ENCODE assay signal across 9 mouse cellular contexts in the genomic region with DNA sequence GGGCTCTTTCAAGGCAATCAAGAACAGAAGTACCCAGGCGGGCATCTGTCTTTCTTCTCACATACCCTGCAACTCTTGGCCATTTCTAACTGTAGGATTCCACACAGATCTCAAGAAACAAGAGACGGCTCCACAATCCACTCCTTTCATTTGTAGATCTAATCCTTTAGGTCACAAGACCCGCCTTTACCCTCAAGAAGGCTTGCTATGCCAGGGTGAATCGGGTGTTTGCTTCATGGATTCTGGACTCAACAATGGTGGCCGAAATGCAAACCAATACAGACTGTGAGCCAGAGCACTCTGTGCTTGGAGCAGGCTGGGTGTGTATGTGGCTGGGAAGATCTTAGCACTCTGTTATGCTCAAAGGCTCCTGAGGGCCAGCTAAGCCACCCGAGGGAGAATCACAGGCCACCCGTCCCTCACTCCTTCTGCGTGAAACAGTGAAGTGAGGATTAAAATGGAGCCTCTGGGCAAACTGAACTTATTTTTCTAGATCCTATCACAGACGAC.
A peak's percentile ranks its signal among the peaks of the same experiment; 100 is the strongest.
DNase-seq lines count a peak whose midpoint lies in the region; ATAC-seq and TF ChIP-seq lines count a peak whose summit lies in the region.
"Had no signal": no experiment of that assay in that cellular context is flagged by ENCODE, and none has a peak within 500 bp of the region (broad histone marks: within the 10 kb centered on the region; RNA-seq: fewer than 3 reads in every experiment).

No protein-coding gene starts in this region.

- H3K27ac ChIP-seq in heart, embryonic 12.5 days (ENCODE audit: poor library complexity, severe bottlenecking): peak overlapping the region; percentile 74
- H3K27ac ChIP-seq in ES-E14 (ENCODE audit: insufficient read depth, low read depth, low read length, poor library complexity, severe bottlenecking): peak overlapping the region; percentile 45; the same call in 1 of the 2 replicates
- peak overlapping the region; percentile 74 for H3K27ac ChIP-seq in forebrain, postnatal 0 days (ENCODE audit: low read depth, low read length)
- peak overlapping the region; percentile 95 for H3K27ac ChIP-seq in midbrain, embryonic 12.5 days (replicated peaks)

- WGBS in heart, embryonic 12.5 days: 65% methylated on average over 9 of the region's 9 CpGs
- 14% methylated on average over 9 of the region's 9 CpGs for WGBS in forebrain, postnatal 0 days
- WGBS in midbrain, embryonic 12.5 days: 12% methylated on average over 9 of the region's 9 CpGs

- H3K4me3 ChIP-seq in heart, embryonic 12.5 days: no peak overlapping the region
- H3K4me3 ChIP-seq in ES-E14 (ENCODE audit: insufficient read depth in 1 of 2, low read depth in 1 of 2, low read length in 2 of 2, poor library complexity in 1 of 2, severe bottlenecking in 1 of 2): no peak overlapping the region
- H3K4me3 ChIP-seq in forebrain, postnatal 0 days (ENCODE audit: low read depth, low read length): no peak overlapping the region
- H3K4me3 ChIP-seq in midbrain, embryonic 12.5 days: no peak overlapping the region

- in situ Hi-C loops in ES-E14 (cut with MboI; ENCODE audit: low sequenced_read_pairs in 2 of 2, unreplicated experiment in 2 of 2): no loop called here

- no peak for DNase-seq in heart, postnatal 25 days (ENCODE audit: low spot score)
- DNase-seq in ES-E14 (ENCODE audit: low read depth, low spot score): no peak
- DNase-seq in forebrain, postnatal 0 days: no peak
- no peak for DNase-seq in adrenal gland, postnatal 36 days
- DNase-seq in adrenal gland, adult 8-10 months: no peak
- DNase-seq: liver, postnatal 0 days had no signal

- peak overlapping the region; percentile 47 for H3K9ac ChIP-seq in heart, embryonic 12.5 days
- H3K9ac ChIP-seq in ES-E14 (ENCODE audit: insufficient read depth, low read depth, low read length, poor library complexity, severe bottlenecking): no peak overlapping the region
- peak overlapping the region; percentile 28; the same call in 1 of the 2 replicates for H3K9ac ChIP-seq in forebrain, postnatal 0 days
- no peak overlapping the region; the same call in 1 of the 2 replicates for H3K9ac ChIP-seq in midbrain, embryonic 12.5 days (replicated peaks)
- H3K9ac ChIP-seq: liver, postnatal 0 days had no signal

- no peaks in the 10 kb centered on the region for H3K27me3 ChIP-seq in heart, embryonic 12.5 days (replicated peaks)
- no peaks in the 10 kb centered on the region for H3K27me3 ChIP-seq in forebrain, postnatal 0 days (ENCODE audit: insufficient read depth, low read length)
- no peaks in the 10 kb centered on the region for H3K27me3 ChIP-seq in midbrain, embryonic 12.5 days

- peak overlapping the region; percentile 37 for H3K4me2 ChIP-seq in heart, embryonic 12.5 days
- H3K4me2 ChIP-seq in forebrain, postnatal 0 days (ENCODE audit: low read depth): peak overlapping the region; percentile 17; the same call in 1 of the 2 replicates
- peak overlapping the region; percentile 32 for H3K4me2 ChIP-seq in midbrain, embryonic 12.5 days (replicated peaks)

- no peak for ATAC-seq in heart, embryonic 12.5 days (ENCODE audit: insufficient number of reproducible peaks, low FRiP score)
- ATAC-seq in forebrain, postnatal 0 days: peak; percentile 18; the same call in 1 of the 2 replicates
- peak; percentile 39 for ATAC-seq in midbrain, embryonic 12.5 days (ENCODE audit: low FRiP score, low read depth)
- no peak for ATAC-seq in megakaryocyte-erythroid progenitor cell, adult 5-6 weeks (replicated peaks; ENCODE audit: low FRiP score, low TSS enrichment, poor library complexity, severe bottlenecking)
- ATAC-seq: liver, postnatal 0 days had no signal

- intact Hi-C loops in heart, postnatal 25 days (cut with DNase I): no loop called here

- peaks cover 5% of the 10 kb centered on the region for H3K36me3 ChIP-seq in heart, embryonic 12.5 days
- peaks cover 5% of the 10 kb centered on the region; the same call in 1 of the 2 replicates for H3K36me3 ChIP-seq in ES-E14 (ENCODE audit: control insufficient read depth, insufficient read depth, low read length, poor library complexity, severe bottlenecking)
- no peaks in the 10 kb centered on the region for H3K36me3 ChIP-seq in forebrain, postnatal 0 days (ENCODE audit: insufficient read depth)
- H3K36me3 ChIP-seq in midbrain, embryonic 12.5 days: peaks cover 21% of the 10 kb centered on the region

- no peak for TF ChIP-seq CTCF in forebrain, postnatal 0 days (IDR thresholded peaks at IDR 0.05; ENCODE audit: low read depth)

- H3K4me1 ChIP-seq in heart, embryonic 12.5 days (replicated peaks): peaks cover 84% of the 10 kb centered on the region
- H3K4me1 ChIP-seq in ES-E14 (ENCODE audit: control insufficient read depth in 2 of 2, insufficient read depth in 2 of 2, low read length in 2 of 2, poor library complexity in 1 of 2): peaks cover 10 to 13% of the 10 kb centered on the region in 2 experiments; a peak in 2 of 4 replicates
- H3K4me1 ChIP-seq in forebrain, postnatal 0 days (ENCODE audit: insufficient read depth): peaks cover 24% of the 10 kb centered on the region
- peaks cover 83% of the 10 kb centered on the region for H3K4me1 ChIP-seq in midbrain, embryonic 12.5 days

- no peaks in the 10 kb centered on the region for H3K9me3 ChIP-seq in heart, embryonic 12.5 days (replicated peaks)
- H3K9me3 ChIP-seq in ES-E14 (ENCODE audit: control insufficient read depth, insufficient read depth, low read depth, low read length): no peaks in the 10 kb centered on the region
- no peaks in the 10 kb centered on the region for H3K9me3 ChIP-seq in forebrain, postnatal 0 days (ENCODE audit: low read length)
- no peaks in the 10 kb centered on the region for H3K9me3 ChIP-seq in midbrain, embryonic 12.5 days

TF ChIP-seq in ES-E14, 5 proteins besides CTCF, POLR2A, EP300 and RAD21:
- no peak for TF ChIP-seq ZC3H11A (IDR thresholded peaks at IDR 0.05; ENCODE audit: borderline replicate concordance, low read depth, low read length)
- no peak for TF ChIP-seq CHD2 (IDR thresholded peaks at IDR 0.05; ENCODE audit: low read depth, low read length)
- no peak for TF ChIP-seq ZNF384 (IDR thresholded peaks at IDR 0.05; ENCODE audit: low read depth, low read length)
- TF ChIP-seq MAFK (IDR thresholded peaks at IDR 0.05; ENCODE audit: insufficient read depth, low read depth, low read length): no peak
- TF ChIP-seq HCFC1 (IDR thresholded peaks at IDR 0.05; ENCODE audit: borderline replicate concordance, insufficient read depth, low read length): no peak
TF ChIP-seq in ES-E14: peak in this region for 0.

Comparison
In these comparisons a context has a peak if more than half of its experiments do, and no peak if none do; other contexts are left out.
1. ATAC-seq: peak in forebrain, postnatal 0 days (single experiment) and midbrain, embryonic 12.5 days (single experiment); none in heart, embryonic 12.5 days (single experiment) and megakaryocyte-erythroid progenitor cell, adult 5-6 weeks (single experiment).
2. H3K27ac ChIP-seq: peak in every context shown above with its lines; median percentile 95 in midbrain, embryonic 12.5 days; 74 in heart, embryonic 12.5 days; 74 in forebrain, postnatal 0 days; 45 in ES-E14.
3. H3K9ac ChIP-seq: peak in heart, embryonic 12.5 days (single experiment) and forebrain, postnatal 0 days (single experiment); none in ES-E14 (single experiment) and midbrain, embryonic 12.5 days (single experiment).
4. Peak in every context shown above with its lines, with median percentiles within 50 percentile points of each other: H3K4me2 ChIP-seq.